Mouse (Mus musculus) gastrocnemius, adult 18-20 months (tissue): Measurements from ENCODE around the gene Fbxl22. TPM values are rescaled to one million over a fixed set of nuclear protein-coding genes. Genes with fewer than 3 reads are reported as not detected.
A peak's percentile ranks its signal among the peaks of the same experiment; 100 is the strongest.

ENCODE experiments used
- DNase-seq: peaks from one replicate; pipeline ENCODE4 v3.0.0; 2021; ENCODE audit warnings: low spot score
- long read RNA-seq, 2 experiments: library from polyadenylated mRNA; stranded (forward); transcript quantifications; one replicate each; pipeline ENCODE4 v2.0.0; 2021
- total RNA-seq, 2 experiments: library from RNA; stranded (reverse); gene quantifications; 2 replicates each; pipeline ENCODE4 v1.2.3; 2021

Gene Fbxl22
- 1 to 10 TPM; 2.2 to 2.4 TPM for total RNA-seq
- long read RNA-seq, experiment 1, transcript Fbxl22-201 (2 exons, 3,935 nt): major isoform, 9 of 10 reads
- long read RNA-seq, experiment 1, partial matches to known transcripts: 0 of 10 reads
- long read RNA-seq, experiment 1, other reads (novel, unspliced or antisense): 1 of 10 reads
- long read RNA-seq, experiment 2, transcript Fbxl22-201 (2 exons, 3,935 nt): major isoform, 5 of 5 reads
- long read RNA-seq, experiment 2, partial matches to known transcripts: 0 of 5 reads
- long read RNA-seq, experiment 2, other reads (novel, unspliced or antisense): 0 of 5 reads

- peak; percentile 46 for DNase-seq
These were observed at the start of gene Fbxl22 for GRCm38 (mm10) chr9:66514256-66514770. Gene Fbxl22 (minus strand): TSS chr9:66514593.

- DNase-seq: no peak
These were observed 47.8 kb upstream of the Fbxl22 start for GRCm38 (mm10) chr9:66562215-66562614.

- DNase-seq: no peak
These were observed 47.1 kb upstream of the Fbxl22 start for GRCm38 (mm10) chr9:66561496-66561895.

- no peak for DNase-seq
These were observed 46.3 kb upstream of the Fbxl22 start for GRCm38 (mm10) chr9:66560728-66561127.

- no peak for DNase-seq
These were observed 45.9 kb upstream of the Fbxl22 start for GRCm38 (mm10) chr9:66560295-66560694.

GRCm38 (mm10) chr9:66558971-66559370 lies 44.6 kb upstream of the Fbxl22 start:
- no peak for DNase-seq

- DNase-seq: no peak
These were observed 28.4 kb upstream of the Fbxl22 start for GRCm38 (mm10) chr9:66542785-66543184.

- no peak for DNase-seq
These were observed 7.2 kb upstream of the Fbxl22 start for GRCm38 (mm10) chr9:66521595-66521994.

GRCm38 (mm10) chr9:66520299-66520698 lies 5.9 kb upstream of the Fbxl22 start:
- no peak for DNase-seq

- DNase-seq: no peak
These were observed 4.5 kb upstream of the Fbxl22 start for GRCm38 (mm10) chr9:66518901-66519300.

- DNase-seq: no peak
These were observed 3.9 kb upstream of the Fbxl22 start for GRCm38 (mm10) chr9:66518251-66518650.

- DNase-seq: no peak
These were observed 3.4 kb upstream of the Fbxl22 start for GRCm38 (mm10) chr9:66517746-66518145.

GRCm38 (mm10) chr9:66516296-66516940 lies 2.0 kb upstream of the Fbxl22 start:
- no peak for DNase-seq

- DNase-seq: no peak
These were observed 1.4 kb upstream of the Fbxl22 start for GRCm38 (mm10) chr9:66515680-66516210.

GRCm38 (mm10) chr9:66515115-66515514 lies 722 bp upstream of the Fbxl22 start:
- no peak for DNase-seq

GRCm38 (mm10) chr9:66513661-66514255 lies 635 bp downstream of the Fbxl22 start:
- peak; percentile 37 for DNase-seq

GRCm38 (mm10) chr9:66513150-66513549 lies 1.2 kb downstream of the Fbxl22 start:
- DNase-seq: no peak

- peak; percentile 84 for DNase-seq
These were observed 2.1 kb downstream of the Fbxl22 start for GRCm38 (mm10) chr9:66512351-66512671.

GRCm38 (mm10) chr9:66511580-66512350 lies 2.6 kb downstream of the Fbxl22 start:
- peak; percentile 90 for DNase-seq

GRCm38 (mm10) chr9:66510944-66511343 lies 3.4 kb downstream of the Fbxl22 start:
- DNase-seq: no peak

- DNase-seq: no peak
These were observed 4.0 kb downstream of the Fbxl22 start for GRCm38 (mm10) chr9:66510351-66510841.
